Mouse (Mus musculus) megakaryocyte, embryonic 14.5 days (primary cell): Measurements from ENCODE around the gene Aldh6a1.

Experiments used
- FLI1 ChIP-seq: IDR thresholded peaks from 2 replicates; pipeline ENCODE4 v1.6.1; 2012; ENCODE audit warnings: low read length, inconsistent platforms, mixed read lengths
- GATA1 ChIP-seq: IDR thresholded peaks from 3 replicates; pipeline ENCODE4 v1.6.1; 2012; ENCODE audit warnings: mixed read lengths, low read length, inconsistent platforms, borderline replicate concordance

- no peak for TF ChIP-seq FLI1
- TF ChIP-seq GATA1, result no peak
Measured at GRCm38 (mm10) chr12:84390336-84390735, 60.5 kb downstream of the Aldh6a1 start.
